Mouse (Mus musculus): ENCODE measurements around the gene Susd4. TPM values are rescaled to one million over a fixed set of nuclear protein-coding genes. Genes with fewer than 3 reads are reported as not detected.

The Susd4 gene
- total RNA-seq (2015) (not detected in 2 replicates), total RNA-seq (2017) (not detected in 2 replicates)

DNA sequence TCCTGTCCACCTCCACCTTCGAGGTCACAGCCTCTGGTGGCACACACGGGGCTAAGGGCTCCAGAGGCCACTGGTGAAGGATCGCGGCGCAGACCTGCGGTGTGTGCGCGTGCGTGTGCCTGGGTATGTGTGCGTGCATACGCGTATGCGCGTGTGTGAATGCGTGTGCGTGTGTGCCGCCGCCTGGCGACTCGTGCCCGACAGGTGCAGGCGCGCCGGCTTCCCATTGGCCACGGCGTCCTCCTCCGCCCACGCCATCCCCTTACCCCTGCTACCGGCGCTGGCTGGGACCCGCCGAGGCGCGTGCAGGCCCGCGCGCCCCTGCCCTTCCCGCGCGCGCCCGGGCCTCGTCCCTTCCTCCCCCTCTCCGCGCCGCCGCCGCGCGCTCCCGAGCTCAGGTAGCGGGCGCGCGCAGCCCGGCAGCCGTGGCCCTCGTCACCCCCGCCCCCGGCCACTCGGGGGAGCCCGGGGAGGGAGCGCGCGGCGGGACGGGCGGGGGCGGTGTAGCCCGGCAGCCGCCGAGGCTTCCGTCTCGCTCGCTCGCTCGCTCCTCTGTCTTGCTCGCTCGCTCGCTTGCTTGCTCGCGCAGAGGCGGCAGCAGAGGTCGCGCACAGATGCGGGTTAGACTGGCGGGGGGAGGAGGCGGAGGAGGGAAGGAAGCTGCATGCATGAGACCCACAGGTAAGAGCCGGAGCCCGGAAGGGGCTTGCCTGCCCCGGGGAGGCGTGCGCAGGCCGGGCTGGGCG lies at the start of gene Susd4:
Gene Susd4 (plus strand): TSS at position 145 of the 746 bp plus-strand sequence.
- peak; percentile 31 for ATAC-seq (ENCODE audit: poor library complexity, severe bottlenecking)

- no peak for ATAC-seq (ENCODE audit: poor library complexity, severe bottlenecking)
Measured at GRCm38 (mm10) chr1:182714236-182714935, 49.3 kb upstream of the Susd4 start.

DNA sequence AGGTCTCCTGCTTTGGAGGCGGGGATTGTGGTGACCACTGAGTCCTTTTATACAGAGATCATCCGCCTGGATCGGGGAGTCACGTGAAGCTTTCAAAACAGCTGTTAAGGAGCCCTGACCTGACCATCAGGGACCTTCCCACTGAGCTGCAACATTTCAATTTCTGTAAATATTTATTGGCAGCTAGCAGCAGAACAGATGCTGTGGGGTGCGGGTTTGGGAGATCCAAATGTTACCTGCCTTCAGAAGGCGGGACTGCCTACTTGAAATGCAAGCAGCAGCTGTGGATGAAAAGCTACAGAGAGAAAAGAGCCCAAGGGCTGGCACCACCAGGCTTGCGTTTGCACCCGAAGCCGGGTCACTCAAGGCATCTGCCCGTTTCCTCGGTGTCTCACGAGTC lies 36.1 kb upstream of the Susd4 start:
- no peak for ATAC-seq (ENCODE audit: poor library complexity, severe bottlenecking)

DNA sequence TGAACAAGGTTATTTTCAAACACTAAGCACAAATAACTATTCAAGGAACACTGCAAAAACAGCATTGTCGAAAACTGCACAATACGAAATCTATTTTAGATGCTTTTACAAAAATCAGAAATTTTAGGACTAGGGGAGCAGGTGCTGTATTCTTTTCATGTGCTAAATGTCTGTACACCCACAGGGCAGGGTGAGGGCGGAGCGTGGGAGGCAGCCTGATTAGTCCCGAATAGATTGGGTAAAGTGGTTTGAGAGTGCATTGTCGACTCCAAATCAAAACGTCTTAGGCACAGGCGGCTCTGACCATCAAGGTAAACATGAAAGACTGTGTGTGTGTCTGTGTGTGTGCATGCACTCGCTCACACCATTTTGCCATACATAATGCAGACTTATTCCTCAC lies 34.7 kb upstream of the Susd4 start:
- no peak for ATAC-seq (ENCODE audit: poor library complexity, severe bottlenecking)

- ATAC-seq (ENCODE audit: poor library complexity, severe bottlenecking), result no peak
Measured at GRCm38 (mm10) chr1:182732695-182733094, 31.0 kb upstream of the Susd4 start.

DNA sequence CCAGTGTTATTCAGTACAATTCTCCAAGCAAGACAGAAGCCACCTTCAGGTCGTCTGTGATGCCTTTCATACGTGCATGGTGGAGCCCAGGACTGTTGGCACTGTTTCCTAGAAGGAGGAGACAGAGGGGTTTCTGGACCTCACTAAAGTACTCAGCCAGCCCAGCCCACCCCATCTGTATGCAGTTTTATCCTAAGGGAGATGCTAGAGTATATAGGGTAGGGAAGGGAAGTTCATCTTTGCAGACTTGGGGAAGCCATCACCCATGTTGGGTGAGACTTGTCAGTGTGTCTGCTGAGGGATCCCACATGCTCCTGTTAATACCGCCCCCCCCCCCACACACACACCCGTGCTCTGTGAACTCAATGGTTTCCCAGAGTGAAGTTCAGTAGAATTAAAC lies 27.8 kb upstream of the Susd4 start:
- no peak for ATAC-seq (ENCODE audit: poor library complexity, severe bottlenecking)

DNA sequence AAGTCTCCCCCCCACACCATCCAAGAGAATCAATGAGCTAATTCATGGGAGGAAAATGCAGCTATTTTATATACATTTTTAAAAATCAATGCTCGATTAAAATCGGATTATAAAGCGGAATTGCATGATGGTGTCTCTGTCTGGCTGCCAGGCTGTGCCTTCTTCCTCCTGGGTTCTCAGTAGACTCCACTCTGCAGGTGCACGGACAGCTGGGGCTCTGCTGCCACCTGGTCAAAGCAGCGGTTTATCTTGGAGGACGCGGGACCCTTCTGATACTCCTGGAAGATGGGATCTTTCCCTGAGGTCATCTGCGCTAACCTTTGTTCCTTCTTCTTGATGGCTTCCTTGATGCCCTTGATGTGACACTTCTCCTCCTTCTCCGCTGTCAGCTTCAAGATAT lies 16.6 kb upstream of the Susd4 start:
- no peak for ATAC-seq (ENCODE audit: poor library complexity, severe bottlenecking)

DNA sequence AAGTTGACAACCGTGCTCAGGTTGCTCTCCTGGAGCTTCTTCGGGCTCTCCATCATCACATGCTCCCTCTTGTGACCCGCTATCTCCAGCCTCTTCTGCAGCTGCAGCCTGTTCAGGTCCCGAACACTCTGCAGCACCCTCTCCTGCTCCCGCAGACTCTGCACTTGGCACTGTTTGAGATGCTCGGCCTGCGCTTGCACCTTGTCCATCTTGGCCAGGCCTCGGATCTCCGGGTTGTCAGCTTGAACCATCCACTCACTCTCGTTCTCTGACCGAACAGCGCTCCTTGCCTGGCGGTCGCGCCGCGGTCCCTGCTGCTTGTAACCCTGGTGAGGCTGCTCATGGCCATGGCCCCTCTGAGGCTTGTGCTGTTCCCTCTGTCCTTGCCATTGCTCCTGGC lies 15.8 kb upstream of the Susd4 start:
- no peak for ATAC-seq (ENCODE audit: poor library complexity, severe bottlenecking)

DNA sequence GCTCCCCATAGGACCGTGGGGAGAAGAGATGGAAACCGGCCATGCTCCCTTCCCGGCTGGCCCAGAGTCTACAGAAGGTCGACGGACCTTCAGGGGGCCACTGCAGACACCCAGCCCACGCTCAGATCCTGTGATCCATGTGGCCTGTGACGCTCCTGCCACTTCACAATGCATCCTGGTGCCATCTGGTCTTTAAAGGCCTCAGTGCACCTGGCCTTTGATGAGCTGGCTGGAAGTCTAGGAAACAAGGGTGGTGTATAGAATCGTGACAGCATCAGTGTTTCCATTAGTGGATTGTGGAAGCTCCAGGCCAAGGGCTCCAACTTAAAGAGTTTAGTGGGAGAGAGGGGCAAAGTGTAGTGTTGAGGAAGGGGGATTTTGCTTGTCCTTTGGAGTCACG lies 14.6 kb upstream of the Susd4 start, which contains the start of gene Ccdc185:
Gene Ccdc185 (minus strand): TSS at position 101 of the 400 bp plus-strand sequence.
- no peak for ATAC-seq (ENCODE audit: poor library complexity, severe bottlenecking)

- no peak for ATAC-seq (ENCODE audit: poor library complexity, severe bottlenecking)
Measured at GRCm38 (mm10) chr1:182751301-182751700, 12.4 kb upstream of the Susd4 start.

DNA sequence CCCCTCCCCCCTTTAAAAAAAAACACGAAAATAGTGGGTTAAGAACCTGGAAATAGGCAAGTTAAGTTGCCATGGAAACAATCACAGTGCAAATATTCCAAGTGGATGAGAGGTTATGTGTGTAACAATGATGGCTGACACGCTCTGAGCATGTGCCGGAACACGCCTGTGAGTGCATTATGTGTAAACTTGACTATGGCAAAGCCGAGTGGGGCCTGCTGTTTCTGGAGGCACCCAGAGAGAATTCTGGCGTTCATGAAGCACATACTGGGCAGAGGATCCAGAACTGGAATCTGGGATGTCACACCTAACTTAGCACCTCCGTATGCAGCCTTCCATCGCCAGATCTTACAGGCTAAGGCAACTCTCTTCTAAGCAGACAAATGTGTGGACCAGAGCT lies 10.0 kb upstream of the Susd4 start:
- ATAC-seq (ENCODE audit: poor library complexity, severe bottlenecking), result no peak

DNA sequence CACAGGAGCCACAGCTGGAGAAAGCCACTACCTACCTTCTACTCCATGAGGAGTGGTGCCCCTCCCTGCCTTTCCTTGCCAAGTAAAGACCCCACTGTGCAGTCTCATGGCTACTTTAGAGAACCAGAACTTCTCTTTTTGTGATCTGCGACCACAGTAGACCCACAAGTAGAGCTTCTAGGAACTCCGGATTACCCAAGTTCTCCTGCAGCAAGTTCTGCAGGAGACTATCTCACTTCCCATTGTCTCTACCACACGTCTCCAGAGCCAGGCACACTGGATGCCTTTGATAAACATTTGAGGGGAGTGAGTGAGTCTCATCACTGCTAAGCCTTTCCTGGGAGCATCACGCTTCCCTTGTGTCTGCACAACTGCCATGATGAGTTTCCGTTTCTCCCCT lies 8.8 kb upstream of the Susd4 start:
- ATAC-seq (ENCODE audit: poor library complexity, severe bottlenecking), result peak; percentile 68

DNA sequence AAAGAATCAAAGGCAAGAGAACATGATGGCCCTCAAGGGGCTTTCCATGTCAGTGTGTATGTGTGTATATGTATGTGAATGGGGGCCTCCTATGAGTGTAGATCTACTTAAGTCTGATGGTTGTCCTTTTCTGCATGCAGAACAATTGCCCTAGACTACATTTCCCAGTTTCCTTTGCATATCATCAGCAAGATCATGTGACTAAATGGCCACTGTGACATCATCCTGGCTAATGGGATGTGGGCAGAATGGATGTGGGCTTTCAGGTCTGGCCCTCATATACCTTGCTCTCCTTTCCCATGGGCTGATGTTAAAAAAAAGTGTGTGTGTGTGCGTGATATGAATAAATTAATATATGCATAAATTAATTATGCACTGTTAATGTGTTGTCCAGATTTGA lies 4.9 kb upstream of the Susd4 start:
- no peak for ATAC-seq (ENCODE audit: poor library complexity, severe bottlenecking)

GRCm38 (mm10) chr1:182763191-182763715 lies 407 bp upstream of the Susd4 start:
- ATAC-seq (ENCODE audit: poor library complexity, severe bottlenecking), result no peak

- no peak for ATAC-seq (ENCODE audit: poor library complexity, severe bottlenecking)
Measured at GRCm38 (mm10) chr1:182764541-182765281, 1.1 kb downstream of the Susd4 start.

DNA sequence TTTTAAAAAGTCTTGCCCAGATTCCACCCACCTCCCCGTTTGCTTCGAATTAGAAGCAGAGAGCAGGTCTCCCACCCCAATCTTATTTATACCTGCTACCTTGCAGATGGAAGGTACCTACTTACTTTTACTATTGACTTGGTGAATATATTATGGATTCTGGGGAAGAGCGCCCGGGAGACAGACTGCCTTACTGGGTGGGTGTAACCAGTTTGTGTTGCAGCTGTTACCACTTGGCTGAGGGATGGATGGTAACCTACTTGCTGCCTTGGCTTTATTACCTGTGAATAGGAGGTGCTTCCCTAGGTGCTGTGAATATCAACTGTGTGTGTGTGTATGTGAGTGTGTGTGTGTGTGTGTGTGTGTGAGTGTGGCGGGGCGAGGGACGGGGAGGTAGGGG lies 11.9 kb downstream of the Susd4 start:
- ATAC-seq (ENCODE audit: poor library complexity, severe bottlenecking), result no peak

DNA sequence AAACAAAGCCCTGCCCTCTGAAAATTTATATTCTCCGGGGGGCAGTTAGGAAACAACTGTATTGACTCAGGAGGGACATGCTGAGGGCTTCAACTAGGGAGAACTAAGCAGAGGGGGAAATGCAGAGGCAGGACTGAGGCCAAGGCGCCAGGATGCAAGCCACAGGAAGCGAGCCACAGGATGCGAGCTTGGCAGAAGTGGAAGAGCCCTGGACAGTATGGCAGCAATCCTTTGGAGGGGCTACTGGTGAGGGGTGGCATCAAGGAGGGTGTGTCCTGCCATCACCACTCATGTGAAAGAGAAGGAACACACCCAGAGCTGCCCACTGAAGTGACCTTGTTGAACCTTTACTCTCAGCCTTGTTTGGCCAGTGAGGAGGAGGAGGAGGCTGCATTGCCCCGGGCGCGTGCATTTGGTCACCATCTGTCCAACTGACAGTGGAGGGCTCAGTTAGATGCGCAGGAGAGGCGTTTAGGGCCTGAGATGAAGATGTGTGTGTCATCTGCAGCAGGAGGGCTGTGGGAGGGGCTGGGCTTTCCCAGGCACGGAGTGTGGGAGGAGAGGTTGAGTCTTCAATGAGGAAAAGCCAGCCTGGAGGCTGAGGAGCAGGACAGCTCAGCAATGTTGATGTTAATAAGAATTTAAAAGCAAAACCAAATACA lies 13.2 kb downstream of the Susd4 start:
- ATAC-seq (ENCODE audit: poor library complexity, severe bottlenecking), result no peak

GRCm38 (mm10) chr1:182778225-182778624 lies 14.6 kb downstream of the Susd4 start:
- ATAC-seq (ENCODE audit: poor library complexity, severe bottlenecking), result no peak

GRCm38 (mm10) chr1:182779024-182779520 lies 15.4 kb downstream of the Susd4 start:
- ATAC-seq (ENCODE audit: poor library complexity, severe bottlenecking), result no peak

GRCm38 (mm10) chr1:182783774-182784173 lies 20.1 kb downstream of the Susd4 start:
- ATAC-seq (ENCODE audit: poor library complexity, severe bottlenecking), result no peak

DNA sequence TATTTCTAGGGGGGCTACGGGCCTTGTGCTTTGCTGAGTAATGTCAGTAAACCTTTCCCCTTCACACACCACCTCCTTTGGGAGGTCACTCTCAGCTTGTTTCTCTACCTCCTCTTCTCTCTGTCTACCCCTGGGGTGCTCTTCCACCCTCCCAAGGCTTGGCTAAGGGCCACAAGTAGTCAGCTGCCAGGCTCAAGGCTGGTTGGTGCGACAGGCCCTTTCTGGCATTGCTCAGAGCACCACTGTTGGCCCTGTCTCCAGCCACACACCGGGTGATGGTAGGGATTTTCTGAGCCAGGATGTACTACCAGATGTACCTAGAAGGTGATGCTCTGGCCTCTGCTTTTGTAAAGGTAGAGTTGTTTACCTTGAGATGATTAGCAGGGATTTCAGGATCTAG lies 21.1 kb downstream of the Susd4 start:
- ATAC-seq (ENCODE audit: poor library complexity, severe bottlenecking), result no peak

Measured in megakaryocyte, adult 5-6 weeks (primary cell).